Mouse (Mus musculus) kidney, adult 2 months (tissue): ENCODE measurements at regions not wholly inside any gene's neighbourhood (a gene's known extent, or its start where the extent isn't known, plus 50 kb on each side); places are given as distances from the start of the nearest gene placed in this dataset.

Experiments
- CTCF ChIP-seq: fragments of 200-500 bp; conservative IDR thresholded peaks from 2 replicates; pipeline ENCODE4 v1.5.1; 2011; ENCODE audit warnings: low read depth, mild to moderate bottlenecking, control low read depth, low read length, moderate library complexity, mixed read lengths; ENCODE audit not compliant: insufficient read depth, insufficient read length
- POLR2A ChIP-seq: fragments of 200-500 bp; IDR thresholded peaks from one replicate; pipeline ENCODE4 v1.6.1; 2011; ENCODE audit warnings: low read depth, low read length, control low read depth

DNA sequence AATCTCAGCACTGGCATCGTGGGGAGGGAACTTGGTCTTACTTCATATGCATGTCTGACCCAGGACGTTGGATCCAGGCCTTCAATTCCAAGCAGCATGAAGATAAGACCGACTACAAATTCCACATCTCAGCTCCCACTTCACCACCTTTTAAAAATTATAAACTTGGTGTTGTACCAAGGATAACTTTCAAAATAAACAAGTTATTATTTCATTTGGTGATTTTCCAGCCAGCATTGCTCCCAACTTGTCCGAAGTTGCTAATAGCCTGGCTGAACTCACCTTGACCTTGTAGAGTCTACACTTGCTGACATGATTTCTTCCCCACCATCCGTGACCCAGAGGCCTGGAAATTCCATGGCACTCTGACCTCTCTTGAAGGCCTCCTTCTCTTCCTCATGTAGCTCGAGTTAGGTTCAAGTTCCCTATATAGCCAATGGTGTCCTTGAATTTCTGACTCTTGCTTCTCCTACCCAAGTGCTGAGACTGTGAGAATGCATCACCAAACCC, 123.7 kb downstream of the Thbs2 start:
- TF ChIP-seq CTCF (no peak), POLR2A (no peak)
